Mouse (Mus musculus): ENCODE results near the gene Sdk2. TPM values are rescaled to one million over a fixed set of nuclear protein-coding genes. Genes with fewer than 3 reads are reported as not detected.

Gene Sdk2
- total and polyA plus RNA-seq, 3 experiments: 0.13 TPM; not detected in 2

GRCm38 (mm10) chr11:114040391-114041035, 26.3 kb downstream of the Sdk2 start:
- no peak overlapping the region for H3K27ac ChIP-seq (ENCODE audit: control insufficient read depth, low read depth, low read length)
- H3K4me3 ChIP-seq (ENCODE audit: control insufficient read depth in 1 of 2, insufficient read depth in 1 of 2, low read depth in 2 of 2, low read length in 2 of 2): no peak overlapping the region
- no peaks in the 10 kb centered on the region for H3K9me3 ChIP-seq (replicated peaks; ENCODE audit: insufficient read depth, low read length)
- TF ChIP-seq UBTF (IDR thresholded peaks at IDR 0.05; ENCODE audit: borderline replicate concordance, insufficient read depth, low read depth, low read length) (no peak), MYB (IDR thresholded peaks at IDR 0.05; ENCODE audit: low read depth, low read length) (no peak), KAT2A (conservative IDR thresholded peaks at IDR 0.05; ENCODE audit: low read depth, low read length) (no peak), GABPA (IDR thresholded peaks at IDR 0.05; ENCODE audit: low read depth, low read length) (no peak)
- H3K79me2 ChIP-seq (ENCODE audit: control insufficient read depth, insufficient read depth, low read length, poor library complexity): no peaks in the 10 kb centered on the region
- H3K36me3 ChIP-seq (ENCODE audit: control insufficient read depth in 1 of 2, insufficient read depth in 2 of 2, low read length in 2 of 2): no peaks in the 10 kb centered on the region
- no peaks in the 10 kb centered on the region for H3K27me3 ChIP-seq (ENCODE audit: control insufficient read depth in 1 of 2, insufficient read depth in 2 of 2, low read length in 2 of 2)
- DNase-seq (ENCODE audit: low read depth, low spot score): no peak
- no peak overlapping the region for H3K9ac ChIP-seq (ENCODE audit: control insufficient read depth, low read depth, low read length, poor library complexity, severe bottlenecking)
- H3K4me1 ChIP-seq (ENCODE audit: control insufficient read depth in 1 of 2, insufficient read depth in 2 of 2, low read length in 2 of 2): no peaks in the 10 kb centered on the region

- Histone ChIP-seq H3K79me2 (ENCODE audit: control insufficient read depth, insufficient read depth, low read length, poor library complexity) (no peaks in the 10 kb centered on the region), H3K4me1 (ENCODE audit: control insufficient read depth in 1 of 2, insufficient read depth in 2 of 2, low read length in 2 of 2) (no peaks in the 10 kb centered on the region), H3K27me3 (ENCODE audit: control insufficient read depth in 1 of 2, insufficient read depth in 2 of 2, low read length in 2 of 2) (no peaks in the 10 kb centered on the region), H3K4me3 (ENCODE audit: control insufficient read depth in 1 of 2, insufficient read depth in 1 of 2, low read depth in 2 of 2, low read length in 2 of 2) (no peak overlapping the region), H3K9ac (ENCODE audit: control insufficient read depth, low read depth, low read length, poor library complexity, severe bottlenecking) (no peak overlapping the region), H3K27ac (ENCODE audit: control insufficient read depth, low read depth, low read length) (no peak overlapping the region), H3K9me3 (replicated peaks; ENCODE audit: insufficient read depth, low read length) (no peaks in the 10 kb centered on the region), H3K36me3 (ENCODE audit: control insufficient read depth in 1 of 2, insufficient read depth in 2 of 2, low read length in 2 of 2) (no peaks in the 10 kb centered on the region)
- no peak for TF ChIP-seq MYB (IDR thresholded peaks at IDR 0.05; ENCODE audit: low read depth, low read length)
- TF ChIP-seq E2F4 (IDR thresholded peaks at IDR 0.05; ENCODE audit: borderline replicate concordance, low read depth, low read length): no peak
- TF ChIP-seq GATA1 (IDR thresholded peaks at IDR 0.05; ENCODE audit: low read depth, low read length): no peak
- DNase-seq (ENCODE audit: low read depth, low spot score): no peak
Measured at GRCm38 (mm10) chr11:114038036-114038435, 28.8 kb downstream of the Sdk2 start.

GRCm38 (mm10) chr11:114031491-114031890, 35.4 kb downstream of the Sdk2 start:
- no peaks in the 10 kb centered on the region for H3K27me3 ChIP-seq (ENCODE audit: control insufficient read depth in 1 of 2, insufficient read depth in 2 of 2, low read length in 2 of 2)
- no peak overlapping the region for H3K27ac ChIP-seq (ENCODE audit: control insufficient read depth, low read depth, low read length)
- H3K79me2 ChIP-seq (ENCODE audit: control insufficient read depth, insufficient read depth, low read length, poor library complexity): no peaks in the 10 kb centered on the region
- TF ChIP-seq POLR2AphosphoS5 (IDR thresholded peaks at IDR 0.05; ENCODE audit: borderline replicate concordance, low read depth, low read length): no peak
- no peak for TF ChIP-seq KAT2A (conservative IDR thresholded peaks at IDR 0.05; ENCODE audit: low read depth, low read length)
- no peak for TF ChIP-seq ELF1 (IDR thresholded peaks at IDR 0.05; ENCODE audit: low read depth, low read length)
- TF ChIP-seq EP300 (IDR thresholded peaks at IDR 0.05; ENCODE audit: low read depth in 1 of 2, low read length in 2 of 2): no peak
- TF ChIP-seq MYC (IDR thresholded peaks at IDR 0.05; ENCODE audit: low read depth, low read length): no peak
- no peak overlapping the region for H3K9ac ChIP-seq (ENCODE audit: control insufficient read depth, low read depth, low read length, poor library complexity, severe bottlenecking)
- no peaks in the 10 kb centered on the region for H3K9me3 ChIP-seq (replicated peaks; ENCODE audit: insufficient read depth, low read length)
- DNase-seq (ENCODE audit: low read depth, low spot score): no peak
- no peaks in the 10 kb centered on the region for H3K4me1 ChIP-seq (ENCODE audit: control insufficient read depth in 1 of 2, insufficient read depth in 2 of 2, low read length in 2 of 2)
- no peak overlapping the region for H3K4me3 ChIP-seq (ENCODE audit: control insufficient read depth in 1 of 2, insufficient read depth in 1 of 2, low read depth in 2 of 2, low read length in 2 of 2)
- H3K36me3 ChIP-seq (ENCODE audit: control insufficient read depth in 1 of 2, insufficient read depth in 2 of 2, low read length in 2 of 2): no peaks in the 10 kb centered on the region
